Mouse (Mus musculus): ENCODE measurements at regions not wholly inside any gene's neighbourhood (a gene's known extent, or its start where the extent isn't known, plus 50 kb on each side); places are given as distances from the start of the nearest gene placed in this dataset.

- H3K9me3 ChIP-seq (replicated peaks) = no peaks in the 10 kb centered on the region
- no peaks in the 10 kb centered on the region for H3K36me3 ChIP-seq
- ATAC-seq (ENCODE audit: insufficient number of reproducible peaks, low FRiP score, low TSS enrichment, low read depth) = no peak
- no peak overlapping the region for H3K27ac ChIP-seq (replicated peaks)
- WGBS = 68% methylated on average over 4 of the region's 4 CpGs
- no peaks in the 10 kb centered on the region for H3K27me3 ChIP-seq
- H3K4me3 ChIP-seq (replicated peaks) = no peak overlapping the region
- H3K4me2 ChIP-seq (replicated peaks) = no peak overlapping the region
- H3K9ac ChIP-seq = no peak overlapping the region
- H3K4me1 ChIP-seq = no peaks in the 10 kb centered on the region
Observed at GRCm38 (mm10) chr8:7760987-7761386, 900.1 kb downstream of the Efnb2 start.

DNA sequence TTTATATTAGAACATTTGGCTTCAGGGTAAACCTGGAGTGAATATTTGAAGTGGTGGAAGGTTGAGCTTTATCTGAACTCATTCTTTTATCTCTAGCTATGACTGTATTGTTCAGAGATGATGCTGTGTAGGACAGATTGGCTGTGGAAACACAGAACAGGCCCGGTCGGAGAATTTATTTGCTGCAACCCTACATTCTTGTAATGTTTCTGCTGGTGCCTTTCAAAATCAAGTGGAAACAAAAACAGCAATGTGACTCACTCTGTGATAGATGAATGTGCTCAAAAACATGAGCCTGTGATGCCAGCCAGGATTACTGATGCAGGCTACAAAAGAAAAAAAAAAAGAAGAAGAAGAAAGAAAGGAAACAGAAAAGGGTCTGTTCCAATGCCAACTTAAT lies 928.3 kb downstream of the Efnb2 start:
- ATAC-seq (ENCODE audit: insufficient number of reproducible peaks, low FRiP score, low TSS enrichment, low read depth) = no peak
- no peaks in the 10 kb centered on the region for H3K4me1 ChIP-seq
- 41% methylated on average over 2 of the region's 2 CpGs for WGBS
- no peak overlapping the region for H3K4me2 ChIP-seq (replicated peaks)
- H3K27me3 ChIP-seq = no peaks in the 10 kb centered on the region
- H3K4me3 ChIP-seq (replicated peaks) = no peak overlapping the region
- no peak overlapping the region for H3K9ac ChIP-seq
- H3K36me3 ChIP-seq = no peaks in the 10 kb centered on the region
- no peak overlapping the region for H3K27ac ChIP-seq (replicated peaks)
- no peaks in the 10 kb centered on the region for H3K9me3 ChIP-seq (replicated peaks)

GRCm38 (mm10) chr8:7721880-7722279 lies 939.2 kb downstream of the Efnb2 start:
- Histone ChIP-seq H3K4me3 (replicated peaks) (no peak overlapping the region), H3K9ac (no peak overlapping the region), H3K36me3 (no peaks in the 10 kb centered on the region), H3K4me2 (replicated peaks) (no peak overlapping the region), H3K9me3 (replicated peaks) (no peaks in the 10 kb centered on the region), H3K4me1 (no peaks in the 10 kb centered on the region), H3K27ac (replicated peaks) (no peak overlapping the region), H3K27me3 (no peaks in the 10 kb centered on the region)
- WGBS = 61% methylated on average over 3 of the region's 3 CpGs
- no peak for ATAC-seq (ENCODE audit: insufficient number of reproducible peaks, low FRiP score, low TSS enrichment, low read depth)

DNA sequence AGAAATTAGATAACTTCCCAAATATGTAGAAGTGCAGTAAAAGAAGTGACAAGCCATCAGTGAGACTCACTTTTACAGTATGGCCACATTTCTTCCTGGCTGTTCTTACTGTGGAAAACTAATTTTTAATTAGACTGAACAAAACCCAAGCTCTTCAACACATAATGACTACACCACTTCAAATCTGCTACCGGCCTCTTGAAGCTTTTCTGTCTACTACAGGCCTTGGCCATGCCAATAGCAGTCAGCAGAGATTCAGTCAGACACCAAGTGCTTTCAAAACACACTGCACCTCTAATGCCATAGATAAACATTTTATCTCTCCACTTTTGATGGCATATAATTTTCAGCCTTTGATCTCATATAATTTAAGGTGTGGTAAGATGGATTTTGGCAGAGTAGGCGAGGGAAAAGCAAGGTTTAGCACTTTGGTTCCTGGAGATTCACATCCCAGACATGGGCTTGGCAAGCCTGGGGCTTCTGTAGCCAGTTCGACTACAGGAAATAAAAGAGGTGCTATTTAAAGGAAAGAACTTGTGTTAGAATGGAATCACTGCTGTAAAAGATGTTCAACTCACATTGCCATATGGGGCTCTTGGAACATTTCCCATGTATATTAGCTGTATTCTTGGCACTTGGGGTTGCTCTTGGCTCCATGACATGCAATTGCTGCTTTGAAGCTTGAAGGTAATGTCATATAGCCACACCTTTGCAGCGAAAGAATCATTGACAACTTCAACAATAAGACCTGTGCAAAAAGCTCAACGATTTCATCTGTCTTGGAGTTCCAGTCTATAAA lies 941.9 kb downstream of the Efnb2 start:
- H3K4me2 ChIP-seq (replicated peaks) = no peak overlapping the region
- no peak overlapping the region for H3K4me3 ChIP-seq (replicated peaks)
- H3K4me1 ChIP-seq = no peaks in the 10 kb centered on the region
- no peaks in the 10 kb centered on the region for H3K36me3 ChIP-seq
- 68% methylated on average over 5 of the region's 5 CpGs for WGBS
- no peak overlapping the region for H3K9ac ChIP-seq
- no peaks in the 10 kb centered on the region for H3K27me3 ChIP-seq
- no peak overlapping the region for H3K27ac ChIP-seq (replicated peaks)
- ATAC-seq (ENCODE audit: insufficient number of reproducible peaks, low FRiP score, low TSS enrichment, low read depth) = no peak
- H3K9me3 ChIP-seq (replicated peaks) = no peaks in the 10 kb centered on the region

- H3K4me2 ChIP-seq (replicated peaks) = no peak overlapping the region
- no peak overlapping the region for H3K4me3 ChIP-seq (replicated peaks)
- WGBS = 63% methylated on average over 1 of the region's 1 CpGs
- no peak for ATAC-seq (ENCODE audit: insufficient number of reproducible peaks, low FRiP score, low TSS enrichment, low read depth)
- no peaks in the 10 kb centered on the region for H3K4me1 ChIP-seq
- no peak overlapping the region for H3K27ac ChIP-seq (replicated peaks)
- H3K36me3 ChIP-seq = no peaks in the 10 kb centered on the region
- H3K9ac ChIP-seq = no peak overlapping the region
- no peaks in the 10 kb centered on the region for H3K9me3 ChIP-seq (replicated peaks)
- no peaks in the 10 kb centered on the region for H3K27me3 ChIP-seq
Observed at GRCm38 (mm10) chr8:7710764-7711163, 950.3 kb downstream of the Efnb2 start.

DNA sequence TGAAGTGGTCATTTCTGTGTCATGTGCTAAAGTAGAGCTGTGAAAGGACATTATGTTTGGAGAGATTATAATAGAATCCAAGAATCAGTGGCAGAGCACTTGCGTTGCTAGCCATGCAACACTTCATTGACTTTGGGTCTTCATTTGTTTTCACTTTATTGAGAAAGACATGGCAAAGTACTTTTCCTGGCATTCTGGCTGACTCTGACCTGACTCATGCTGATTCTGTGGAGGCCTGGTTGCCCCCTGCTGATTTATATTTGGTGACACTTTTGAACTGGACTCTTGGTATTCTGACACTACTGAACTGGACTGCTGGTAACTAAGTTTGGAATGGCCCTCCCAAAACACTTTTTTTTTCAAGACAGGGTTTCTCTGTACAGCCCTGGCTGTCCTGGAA lies 951.6 kb downstream of the Efnb2 start:
- Histone ChIP-seq H3K36me3 (no peaks in the 10 kb centered on the region), H3K27me3 (no peaks in the 10 kb centered on the region), H3K4me1 (no peaks in the 10 kb centered on the region), H3K4me3 (replicated peaks) (no peak overlapping the region), H3K9me3 (replicated peaks) (no peaks in the 10 kb centered on the region), H3K9ac (no peak overlapping the region), H3K4me2 (replicated peaks) (no peak overlapping the region), H3K27ac (replicated peaks) (no peak overlapping the region)
- WGBS = 91% methylated on average over 1 of the region's 1 CpGs
- ATAC-seq (ENCODE audit: insufficient number of reproducible peaks, low FRiP score, low TSS enrichment, low read depth) = no peak

DNA sequence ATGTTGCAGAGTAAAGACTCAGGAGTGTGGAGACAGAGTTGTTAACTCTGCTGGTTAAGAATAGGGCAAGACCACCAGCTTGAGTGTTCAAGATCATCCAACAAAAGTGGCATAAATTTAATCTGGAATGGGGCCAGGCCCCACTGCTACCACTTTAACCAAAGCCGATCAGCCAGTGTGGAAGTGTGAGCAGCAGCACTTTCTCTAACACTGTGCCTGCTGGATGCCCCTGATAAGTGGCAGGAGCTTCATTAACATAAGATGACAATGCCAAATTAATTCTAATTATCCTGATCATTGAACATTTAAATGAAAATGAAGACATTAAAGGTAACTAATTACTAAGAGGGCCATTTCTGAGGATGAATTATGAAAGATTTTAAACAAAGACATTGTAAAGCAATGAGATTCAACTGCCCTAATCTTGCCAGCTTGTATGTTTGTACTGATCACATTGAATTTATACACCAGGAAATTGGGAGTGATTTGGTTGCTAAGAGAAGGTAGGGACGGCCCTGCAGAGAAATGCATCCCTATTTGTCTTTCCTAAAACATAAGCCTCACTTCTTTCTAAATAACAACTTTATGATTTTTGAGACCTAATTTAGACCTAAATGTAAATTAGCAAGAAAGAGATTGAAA lies 969.6 kb downstream of the Efnb2 start:
- no peaks in the 10 kb centered on the region for H3K27me3 ChIP-seq
- no peaks in the 10 kb centered on the region for H3K9me3 ChIP-seq (replicated peaks)
- H3K9ac ChIP-seq = no peak overlapping the region
- H3K4me1 ChIP-seq = no peaks in the 10 kb centered on the region
- WGBS = 86% methylated on average over 2 of the region's 2 CpGs
- H3K4me3 ChIP-seq (replicated peaks) = no peak overlapping the region
- H3K4me2 ChIP-seq (replicated peaks) = no peak overlapping the region
- H3K27ac ChIP-seq (replicated peaks) = no peak overlapping the region
- no peaks in the 10 kb centered on the region for H3K36me3 ChIP-seq
- no peak for ATAC-seq (ENCODE audit: insufficient number of reproducible peaks, low FRiP score, low TSS enrichment, low read depth)

DNA sequence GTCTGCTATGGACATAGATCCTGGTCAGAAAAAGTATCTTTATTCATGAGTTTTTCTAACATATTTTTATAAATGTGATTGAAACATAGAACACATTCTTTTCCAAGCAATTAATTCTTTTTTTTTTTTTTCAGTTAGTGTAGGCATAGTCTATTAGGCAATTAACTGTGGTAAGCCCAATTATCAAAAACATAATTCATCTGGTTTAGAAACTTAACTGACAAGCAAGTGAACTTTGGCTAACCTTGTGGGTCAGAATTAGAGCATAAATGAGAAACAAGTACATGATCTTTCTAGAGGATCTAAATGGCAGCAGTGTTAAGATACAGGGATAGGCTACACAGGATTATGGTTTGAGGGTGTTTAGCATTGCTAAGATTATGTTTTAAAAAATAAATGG lies 1007.2 kb downstream of the Efnb2 start:
- no peaks in the 10 kb centered on the region for H3K9me3 ChIP-seq (replicated peaks)
- ATAC-seq (ENCODE audit: insufficient number of reproducible peaks, low FRiP score, low TSS enrichment, low read depth) = no peak
- no peaks in the 10 kb centered on the region for H3K36me3 ChIP-seq
- no peaks in the 10 kb centered on the region for H3K27me3 ChIP-seq
- no peak overlapping the region for H3K27ac ChIP-seq (replicated peaks)
- no peak overlapping the region for H3K4me2 ChIP-seq (replicated peaks)
- no peaks in the 10 kb centered on the region for H3K4me1 ChIP-seq
- no peak overlapping the region for H3K9ac ChIP-seq
- no peak overlapping the region for H3K4me3 ChIP-seq (replicated peaks)

All from embryonic facial prominence, embryonic 15.5 days (tissue).